ENCODE assay signal across 23 mouse cellular contexts in the genomic region with DNA sequence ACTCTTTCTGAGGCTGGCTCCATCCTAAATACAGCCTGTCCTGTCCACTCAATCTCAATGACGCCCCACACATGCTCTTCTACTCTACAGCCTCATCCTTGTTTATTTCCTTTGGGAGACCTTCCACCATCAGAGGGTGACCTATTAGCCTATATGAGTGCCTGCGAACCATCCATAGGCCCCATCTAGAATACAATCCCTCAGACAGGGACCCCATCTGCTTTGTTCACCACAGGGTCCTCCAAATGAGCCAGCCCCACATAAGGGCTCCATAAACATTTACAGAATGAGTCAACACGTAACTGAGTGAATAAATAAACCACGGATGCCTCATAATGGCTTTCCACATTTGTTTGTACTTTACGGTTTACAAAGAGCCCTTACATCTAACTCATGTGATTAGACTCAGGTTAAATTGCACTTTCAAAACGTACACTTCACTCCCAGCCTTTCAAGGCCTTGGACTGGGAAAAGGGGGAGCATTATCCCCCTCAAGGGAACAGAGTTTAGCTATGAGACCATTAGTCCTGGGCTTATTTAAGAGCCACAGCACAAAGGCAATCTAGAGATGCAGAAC. TPM values are rescaled to one million over a fixed set of nuclear protein-coding genes. Genes with fewer than 3 reads are reported as not detected.
DNase-seq lines count a peak whose midpoint lies in the region; ATAC-seq lines count a peak whose summit lies in the region.
"Had no signal": no experiment of that assay in that cellular context is flagged by ENCODE, and none has a peak within 500 bp of the region (broad histone marks: within the 10 kb centered on the region; RNA-seq: fewer than 3 reads in every experiment).

No protein-coding gene starts in this region.

- no peaks in the 10 kb centered on the region for H3K36me3 ChIP-seq in heart, embryonic 10.5 days
- no peaks in the 10 kb centered on the region for H3K36me3 ChIP-seq in lung, embryonic 16.5 days (ENCODE audit: control insufficient read depth, insufficient read depth, low read length)
- H3K36me3 ChIP-seq: hindbrain, embryonic 15.5 days had no signal

- H3K9ac ChIP-seq in lung, embryonic 16.5 days (ENCODE audit: low read length): no peak overlapping the region
- H3K9ac ChIP-seq: hindbrain, embryonic 15.5 days had no signal

- intact Hi-C loops in heart, postnatal 14 days (cut with DNase I): no loop called here

- peaks cover 29% of the 10 kb centered on the region for H3K4me1 ChIP-seq in heart, embryonic 10.5 days
- peaks cover 15% of the 10 kb centered on the region for H3K4me1 ChIP-seq in lung, embryonic 16.5 days (replicated peaks; ENCODE audit: control insufficient read depth, insufficient read depth, low read length)
- H3K4me1 ChIP-seq: hindbrain, embryonic 15.5 days had no signal

- H3K27me3 ChIP-seq in heart, embryonic 10.5 days (ENCODE audit: insufficient read depth, poor library complexity, severe bottlenecking): no peaks in the 10 kb centered on the region
- H3K27me3 ChIP-seq in lung, embryonic 16.5 days (ENCODE audit: control insufficient read depth, insufficient read depth, low read depth, low read length): no peaks in the 10 kb centered on the region
- H3K27me3 ChIP-seq: hindbrain, embryonic 15.5 days had no signal

- no peak for DNase-seq in heart, embryonic 10.5 days (ENCODE audit: low spot score)
- DNase-seq in heart, postnatal 14 days: no peak
- no peak for DNase-seq in lung, postnatal 36 days
- DNase-seq in NIH3T3 (ENCODE audit: low read depth): peak; percentile 75
- DNase-seq in forelimb bud, embryonic 11.5 days (ENCODE audit: low read depth, low spot score): peak; percentile 57
- no peak for DNase-seq in kidney, adult 9 months
- DNase-seq: B cell, adult 2 months; heart, postnatal 10 days; lung, adult 18-20 months; right cerebral cortex, postnatal 25 days had no signal

- no peak overlapping the region for H3K4me3 ChIP-seq in heart, embryonic 10.5 days
- H3K4me3 ChIP-seq in lung, embryonic 16.5 days (ENCODE audit: low read length): no peak overlapping the region
- H3K4me3 ChIP-seq: erythroblast, embryonic 14.5 days; hindbrain, embryonic 15.5 days had no signal

- WGBS in heart, embryonic 10.5 days: 70% methylated on average over 6 of the region's 6 CpGs
- WGBS in lung, embryonic 16.5 days: 33% methylated on average over 6 of the region's 6 CpGs

- H3K9me3 ChIP-seq in heart, embryonic 10.5 days: no peaks in the 10 kb centered on the region
- H3K9me3 ChIP-seq in lung, embryonic 16.5 days (ENCODE audit: control insufficient read depth, low read length): no peaks in the 10 kb centered on the region
- H3K9me3 ChIP-seq: hindbrain, embryonic 15.5 days had no signal

- H3K27ac ChIP-seq in heart, embryonic 10.5 days: peak overlapping the region; percentile 76; the same call in 1 of the 2 replicates
- peak overlapping the region; percentile 30; the same call in 1 of the 2 replicates for H3K27ac ChIP-seq in lung, embryonic 16.5 days (ENCODE audit: low read length)
- H3K27ac ChIP-seq: hindbrain, embryonic 15.5 days; kidney, postnatal 0 days had no signal

- no peak for ATAC-seq in lung, embryonic 16.5 days (ENCODE audit: low read depth)
- ATAC-seq: forebrain, embryonic 14.5 days; intestine, postnatal 0 days; midbrain, embryonic 16.5 days had no signal

- no peak overlapping the region for H3K4me2 ChIP-seq in lung, embryonic 16.5 days (ENCODE audit: low read depth, low read length)
- H3K4me2 ChIP-seq: hindbrain, embryonic 15.5 days had no signal

RNA-seq across cellular contexts. Expression of gene Il16, which starts 7.5 kb away (rescaled TPM):
- polyA plus RNA-seq in heart, embryonic 10.5 days (2016; fragmentation: Nextera tagmentation; extraction: Ambion mirVana): 1.7 and 2.0 TPM in 2 replicates
- total RNA-seq in heart, postnatal 14 days (2021): 10 to 100 TPM in 1 of 2 experiments, 1 to 10 TPM in 1; 8.0 to 10.6 TPM
- 4.5 and 7.3 TPM in 2 replicates for polyA plus RNA-seq in lung, embryonic 16.5 days (2015; fragmentation: Nextera tagmentation; extraction: Ambion mirVana)

RNA-seq across cellular contexts. Expression of gene Cfap161, which starts 56.7 kb away (rescaled TPM):
- 1.1 and 3.7 TPM in 2 replicates for polyA plus RNA-seq in heart, embryonic 10.5 days (2016; fragmentation: Nextera tagmentation; extraction: Ambion mirVana)
- total RNA-seq in heart, postnatal 14 days (2021): under 1 TPM in 1 of 2 experiments, not detected in 1; 0.22 TPM
- 7.4 and 8.4 TPM in 2 replicates for polyA plus RNA-seq in lung, embryonic 16.5 days (2015; fragmentation: Nextera tagmentation; extraction: Ambion mirVana)
- total RNA-seq: gastrocnemius, postnatal 4 days; heart, postnatal 10 days; liver, adult 2 months; megakaryocyte progenitor cell, adult 5-6 weeks had no signal
- polyA plus RNA-seq: erythroblast, embryonic 14.5 days; intestine, postnatal 0 days; liver, adult 2 months; spleen, adult 2 months; stomach, embryonic 16.5 days; urinary bladder, adult 2 months had no signal

Comparison
In these comparisons a context has a peak if more than half of its experiments do, and no peak if none do; other contexts are left out.
1. DNase-seq: peak in NIH3T3 (single experiment) and forelimb bud, embryonic 11.5 days (single experiment); none in heart, embryonic 10.5 days (single experiment), heart, postnatal 14 days (0 of 2), lung, postnatal 36 days (single experiment) and kidney, adult 9 months (single experiment).